Mouse (Mus musculus) gastrocnemius, adult 8-10 months (tissue): Measurements from ENCODE around the gene Alg6. TPM values are rescaled to one million over a fixed set of nuclear protein-coding genes. Genes with fewer than 3 reads are reported as not detected.

Experiments
- total RNA-seq, 4 experiments: library from RNA; stranded (reverse); gene quantifications; 2 replicates each; pipeline ENCODE4 v1.2.4; 2022

The Alg6 gene
- total RNA-seq, 4 experiments from 2014 or later: 4.3 to 8.4 (median 6.1) TPM

Other genes starting within 250 kb of the Alg6 start
- 1 to 10 TPM in 3 of 4 experiments, under 1 TPM in 1; 0.79 to 1.5 (median 1.2) TPM for gene Foxd3, start 59.4 kb upstream of the Alg6 start, total RNA-seq
- gene Efcab7, start 113.5 kb downstream of the Alg6 start, total RNA-seq: 1 to 10 TPM in 3 of 4 experiments, under 1 TPM in 1; 0.34 to 2.0 (median 1.5) TPM
- gene Pgm1, start 213.8 kb downstream of the Alg6 start, total RNA-seq: 1,000 to 10,000 TPM; 1,246 to 1,471 (median 1,386) TPM
- 1 to 10 TPM; 3.4 to 7.5 (median 5.4) TPM for gene Itgb3bp, start 214.1 kb downstream of the Alg6 start, total RNA-seq